Mouse (Mus musculus) CH12.LX (cell line): Measurements from ENCODE around the gene Krt14. TPM values are rescaled to one million over a fixed set of nuclear protein-coding genes. Genes with fewer than 3 reads are reported as not detected.
A peak's percentile ranks its signal among the peaks of the same experiment; 100 is the strongest.

Source experiments
- DNase-seq: peaks from one replicate; pipeline ENCODE4 v3.0.0-alpha.2; 2013; ENCODE audit errors: extremely low read depth
- H3K27ac ChIP-seq: 2 replicates; pipeline ENCODE4 v1.5.1; 2012; ENCODE audit warnings: low read depth, mild to moderate bottlenecking, control low read depth, moderate library complexity; ENCODE audit not compliant: insufficient read depth
- H3K27me3 ChIP-seq: replicated peaks from 2 replicates; pipeline ENCODE3; 2012; ENCODE audit warnings: inconsistent platforms
- H3K36me3 ChIP-seq, 2 experiments: replicated peaks in 1 of 2; 2 replicates each; pipeline versions ENCODE3 to v1.6.1; 2012; ENCODE audit warnings: inconsistent platforms in 1 of 2, low read length in 1 of 2, mild to moderate bottlenecking in 1 of 2, mixed read lengths in 1 of 2, moderate library complexity in 1 of 2; ENCODE audit not compliant: control insufficient read depth in 1 of 2, insufficient read depth in 1 of 2
- H3K4me1 ChIP-seq, 2 experiments: 2 replicates each; pipeline ENCODE4 v1.6.1; 2012; ENCODE audit warnings: inconsistent platforms in 1 of 2, moderate library complexity in 1 of 2; ENCODE audit not compliant: insufficient read depth in 2 of 2, control insufficient read depth in 1 of 2
- H3K4me2 ChIP-seq: 2 replicates; pipeline ENCODE4 v1.6.1; 2012; ENCODE audit warnings: low read depth, mild to moderate bottlenecking, control low read depth; ENCODE audit not compliant: poor library complexity, insufficient read depth, severe bottlenecking
- H3K4me3 ChIP-seq, 3 experiments: fragments of 150-350 bp in 1 of 3; sonication (generic) in 1 of 3; replicated peaks in 1 of 3; 2 replicates each; pipeline versions ENCODE3 to v1.5.1; 2011 to 2012; ENCODE audit warnings: low read depth in 2 of 3, low read length in 2 of 3, mild to moderate bottlenecking in 2 of 3, moderate library complexity in 2 of 3, control low read depth in 1 of 3, improper control_type of control experiment in 1 of 3, inconsistent platforms in 1 of 3, mixed read lengths in 1 of 3; ENCODE audit not compliant: poor library complexity in 1 of 3
- H3K79me2 ChIP-seq: replicated peaks from 2 replicates; pipeline ENCODE4 v1.6.1; 2012; ENCODE audit warnings: mild to moderate bottlenecking, moderate library complexity; ENCODE audit not compliant: control insufficient read depth, poor library complexity, insufficient read depth, severe bottlenecking; ENCODE audit errors: extremely low read depth
- H3K9ac ChIP-seq: 2 replicates; pipeline ENCODE4 v1.6.1; 2012; ENCODE audit warnings: low read depth, mild to moderate bottlenecking, control low read depth, moderate library complexity; ENCODE audit not compliant: insufficient read depth
- H3K9me3 ChIP-seq: replicated peaks from 2 replicates; pipeline ENCODE3; 2012; ENCODE audit warnings: low read length, inconsistent platforms, mixed read lengths
- CHD1 ChIP-seq: IDR thresholded peaks from 2 replicates; pipeline ENCODE4 v1.6.1; 2012; ENCODE audit warnings: low read depth, low read length, improper control_type of control experiment, inconsistent platforms
- CTCF ChIP-seq, 2 experiments: IDR thresholded peaks in 1 of 2; conservative IDR thresholded peaks in 1 of 2; 2 replicates each; pipeline ENCODE4 v1.5.1; 2011 to 2012; ENCODE audit warnings: low read depth in 2 of 2, low read length in 2 of 2, improper control_type of control experiment in 1 of 2, inconsistent platforms in 1 of 2, mild to moderate bottlenecking in 1 of 2, moderate library complexity in 1 of 2
- ELF1 ChIP-seq: IDR thresholded peaks from 2 replicates; pipeline ENCODE4 v1.6.1; 2014; ENCODE audit warnings: low read depth, mild to moderate bottlenecking, inconsistent platforms, low read length, improper control_type of control experiment
- EP300 ChIP-seq: IDR thresholded peaks from 2 replicates; pipeline ENCODE4 v1.6.1; 2011; ENCODE audit warnings: low read length, improper control_type of control experiment
- HCFC1 ChIP-seq: IDR thresholded peaks from 2 replicates; pipeline ENCODE4 v1.6.1; 2012; ENCODE audit warnings: low read depth, mild to moderate bottlenecking, inconsistent platforms, low read length, improper control_type of control experiment
- MEF2A ChIP-seq: IDR thresholded peaks from 2 replicates; pipeline ENCODE4 v1.6.1; 2014; ENCODE audit warnings: low read depth, mild to moderate bottlenecking, inconsistent platforms, low read length, improper control_type of control experiment, borderline replicate concordance
- POLR2A ChIP-seq: IDR thresholded peaks from 2 replicates; pipeline ENCODE4 v1.6.1; 2011; ENCODE audit warnings: low read depth, mild to moderate bottlenecking, improper control_type of control experiment, low read length
- POLR2AphosphoS2 ChIP-seq: IDR thresholded peaks from 2 replicates; pipeline ENCODE4 v1.6.1; 2011; ENCODE audit warnings: low read depth, low read length, improper control_type of control experiment
- SIN3A ChIP-seq: IDR thresholded peaks from 2 replicates; pipeline ENCODE4 v1.6.1; 2012; ENCODE audit warnings: low read length, improper control_type of control experiment, inconsistent platforms
- USF1 ChIP-seq: IDR thresholded peaks from 2 replicates; pipeline ENCODE4 v1.6.1; 2014; ENCODE audit warnings: low read depth, mild to moderate bottlenecking, inconsistent platforms, low read length, improper control_type of control experiment
- USF2 ChIP-seq: conservative IDR thresholded peaks from 2 replicates; pipeline ENCODE4 v1.6.1; 2011; ENCODE audit warnings: low read depth, low read length, improper control_type of control experiment
- dilution Hi-C: fragments of 300-500 bp; cut with MboI; formaldehyde crosslinking; loops from 2 replicates; pipeline ENCODE4 v1.14.3; 2020; ENCODE audit warnings: low sequenced_read_pairs; ENCODE audit not compliant: extremely low pct_unique_long_range_greater_than_20kb, extremely low pct_ligation_motif_present
- in situ Hi-C: fragments of 300-500 bp; cut with MboI; formaldehyde crosslinking; loops from 3 replicates; pipeline ENCODE4 v1.14.3; 2019; ENCODE audit warnings: low sequenced_read_pairs, low pct_ligation_motif_present, low pct_unique_long_range_greater_than_20kb, mixed read lengths
- polyA plus RNA-seq: library from polyadenylated mRNA; unstranded; fragments of >175 nt; gene quantifications from 2 replicates; pipeline ENCODE4 v1.2.1, GENCODE M21; 2012; ENCODE audit warnings: low read depth; ENCODE audit not compliant: insufficient read length
- total RNA-seq, 2 experiments: library from RNA; depleted of rRNA; stranded (reverse); fragments of 300-350 nt in 1 of 2; fragments of >200 nt in 1 of 2; gene quantifications; 2 replicates each; pipeline ENCODE4 v1.2.3; 2012 to 2014

Krt14 gene
- total and polyA plus RNA-seq, 3 experiments = not detected

DNA sequence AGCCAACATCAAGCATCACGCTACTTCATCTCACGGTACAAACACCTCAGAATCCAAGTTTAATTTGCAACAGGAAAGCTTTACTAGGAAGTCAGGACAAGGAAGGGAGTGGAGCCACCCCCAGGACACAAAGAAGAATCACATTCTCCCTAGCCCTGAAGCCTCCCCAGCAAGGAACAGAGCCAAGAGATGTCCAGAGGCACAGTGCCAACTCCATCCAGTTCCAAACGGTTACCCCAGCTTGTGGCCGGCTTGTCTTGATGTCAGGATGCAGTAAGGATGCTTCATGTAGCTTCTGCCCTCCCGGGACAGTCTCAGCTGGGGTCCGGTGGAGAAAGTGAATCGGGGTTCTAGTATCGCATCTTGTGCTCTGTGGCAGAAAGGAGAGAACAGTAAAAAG, 20.6 kb downstream of the Krt14 start:
- TF ChIP-seq CHD1 (no peak), EP300 (no peak), POLR2AphosphoS2 (no peak), HCFC1 (no peak), POLR2A (no peak), MEF2A (no peak)
- H3K9me3 ChIP-seq = no peaks in the 10 kb centered on the region
- no peak overlapping the region for H3K4me2 ChIP-seq
- no peaks in the 10 kb centered on the region for H3K4me1 ChIP-seq
- H3K4me3 ChIP-seq = no peak overlapping the region
- no peaks in the 10 kb centered on the region for H3K79me2 ChIP-seq
- dilution Hi-C loops = no loop called here
- no peaks in the 10 kb centered on the region for H3K36me3 ChIP-seq
- peaks cover 70% of the 10 kb centered on the region for H3K27me3 ChIP-seq
- no peak overlapping the region for H3K9ac ChIP-seq
- H3K27ac ChIP-seq = no peak overlapping the region
- in situ Hi-C loops = no loop called here
- DNase-seq = no peak

- TF ChIP-seq ELF1 (peak; percentile 44; the same call in 1 of the 2 replicates), SIN3A (no peak), USF2 (peak; percentile 46), USF1 (peak; percentile 53)
- TF ChIP-seq, all 38 proteins: peak for 3
- H3K36me3 ChIP-seq = no peaks in the 10 kb centered on the region
- dilution Hi-C loops (no loop called here), in situ Hi-C loops (no loop called here)
- no peak overlapping the region for H3K4me2 ChIP-seq
- peaks cover 83% of the 10 kb centered on the region for H3K27me3 ChIP-seq
- H3K9me3 ChIP-seq = no peaks in the 10 kb centered on the region
- H3K9ac ChIP-seq = no peak overlapping the region
- no peak for DNase-seq
- H3K4me3 ChIP-seq = no peak overlapping the region
- H3K27ac ChIP-seq = no peak overlapping the region
- H3K79me2 ChIP-seq = no peaks in the 10 kb centered on the region
- no peaks in the 10 kb centered on the region for H3K4me1 ChIP-seq
Measured at GRCm38 (mm10) chr11:100181725-100182124, 25.6 kb downstream of the Krt14 start.

- Histone ChIP-seq H3K4me2 (no peak overlapping the region), H3K27me3 (peaks cover 92% of the 10 kb centered on the region), H3K4me3 (no peak overlapping the region), H3K9me3 (no peaks in the 10 kb centered on the region), H3K4me1 (no peaks in the 10 kb centered on the region), H3K79me2 (no peaks in the 10 kb centered on the region), H3K9ac (no peak overlapping the region), H3K36me3 (no peaks in the 10 kb centered on the region), H3K27ac (no peak overlapping the region)
- TF ChIP-seq CTCF (conservative IDR thresholded peaks at IDR 0.05 in 1 of 2, IDR thresholded peaks at IDR 0.05 in 1 of 2; ENCODE audit: low read depth in 2 of 2, low read length in 2 of 2) = no peak
- no peak for DNase-seq
- in situ Hi-C loops (no loop called here), dilution Hi-C loops (no loop called here)
Measured at GRCm38 (mm10) chr11:100179260-100179659, 28.1 kb downstream of the Krt14 start.
